Mouse (Mus musculus): ENCODE results near the gene Dapk1.

DNA sequence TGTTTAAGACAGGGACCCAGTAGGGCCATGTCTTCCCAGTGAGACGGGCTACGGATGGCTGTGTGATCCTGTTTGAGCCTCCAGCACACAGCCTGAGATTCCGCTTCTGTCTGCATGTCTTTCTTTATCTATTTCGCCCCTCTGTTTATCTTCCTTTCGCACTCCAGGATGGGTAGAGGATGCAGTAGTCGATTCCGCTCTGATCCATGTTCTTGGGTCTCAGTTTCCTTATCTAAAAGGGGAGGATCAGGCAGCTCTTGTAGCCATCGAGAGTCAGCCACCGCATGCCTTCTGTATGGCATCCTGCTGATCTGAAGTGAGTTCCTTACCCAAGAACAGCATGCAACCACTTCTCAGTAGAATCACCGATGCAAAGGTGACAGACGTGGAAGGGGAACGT, 143.6 kb downstream of the Dapk1 start:
- no peak for TF ChIP-seq POLR2A (IDR thresholded peaks at IDR 0.05; ENCODE audit: insufficient read depth, low read length)
- TF ChIP-seq EP300 (IDR thresholded peaks at IDR 0.05; ENCODE audit: insufficient read depth, low read depth, low read length): no peak

Measured in ES-Bruce4 (cell line).